Mouse (Mus musculus) ovary, postnatal 36 days (tissue): ENCODE measurements at regions not wholly inside any gene's neighbourhood (a gene's known extent, or its start where the extent isn't known, plus 50 kb on each side); places are given as distances from the start of the nearest gene placed in this dataset.

Experiments used
- DNase-seq: peaks from one replicate; pipeline ENCODE4 v3.0.0; 2022; ENCODE audit warnings: low spot score, mixed read lengths

DNA sequence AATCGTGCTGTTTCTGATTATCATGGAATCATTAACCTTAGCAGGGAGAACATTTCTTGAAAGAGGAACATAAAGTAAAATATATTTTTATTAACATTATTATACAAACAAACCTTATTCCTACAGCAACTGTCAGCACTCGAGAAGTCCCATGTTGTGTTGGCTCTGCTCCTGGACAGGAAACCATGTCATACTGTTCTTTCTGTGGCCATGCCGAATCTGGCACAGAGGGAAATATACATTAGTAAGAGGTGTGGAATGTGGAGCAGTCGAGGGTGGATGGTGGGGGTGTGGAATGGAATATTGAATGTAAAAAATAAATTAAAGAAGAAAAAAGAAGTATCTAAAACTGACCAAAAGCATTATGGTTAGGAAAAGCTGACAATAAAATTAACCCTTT lies 342.1 kb upstream of the Pmfbp1 start:
- DNase-seq = no peak

DNA sequence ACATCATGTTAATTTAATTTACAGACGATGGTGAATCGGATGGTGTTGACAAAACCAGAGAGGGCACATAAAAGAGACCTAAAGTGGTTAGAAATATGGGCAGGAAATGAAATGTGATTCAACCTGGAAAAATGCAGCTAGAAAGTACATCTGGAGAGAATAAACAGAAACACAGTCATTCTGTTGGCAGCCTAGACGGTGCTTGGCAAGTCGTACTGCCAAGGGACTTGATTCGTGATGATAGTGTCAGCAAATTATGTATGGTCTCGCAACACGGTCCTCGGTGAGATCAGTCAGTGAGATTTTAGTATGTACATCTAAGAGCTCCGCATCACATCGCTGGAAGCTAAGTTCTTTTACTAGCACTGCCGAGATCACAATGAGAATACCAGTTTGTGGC lies 338.3 kb upstream of the Pmfbp1 start:
- no peak for DNase-seq

DNA sequence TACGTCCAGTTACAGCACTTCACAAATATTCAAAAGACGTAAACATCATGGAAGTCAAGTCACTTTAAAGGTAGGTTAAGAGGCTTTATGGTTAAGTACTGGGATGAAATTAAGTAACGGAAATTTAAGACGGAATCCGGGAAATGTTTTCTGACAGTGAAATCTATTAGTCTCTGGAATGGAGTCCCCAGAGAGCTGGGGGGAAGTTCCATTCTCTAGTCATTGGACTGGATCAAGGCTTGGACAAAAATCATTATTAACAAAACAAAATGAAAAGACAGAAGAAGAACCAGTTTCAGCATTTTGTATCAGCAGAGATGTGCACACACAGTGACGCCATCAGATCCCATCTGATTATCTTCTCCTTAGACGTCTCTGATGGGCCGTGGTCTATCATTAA lies 337.8 kb upstream of the Pmfbp1 start:
- no peak for DNase-seq

DNA sequence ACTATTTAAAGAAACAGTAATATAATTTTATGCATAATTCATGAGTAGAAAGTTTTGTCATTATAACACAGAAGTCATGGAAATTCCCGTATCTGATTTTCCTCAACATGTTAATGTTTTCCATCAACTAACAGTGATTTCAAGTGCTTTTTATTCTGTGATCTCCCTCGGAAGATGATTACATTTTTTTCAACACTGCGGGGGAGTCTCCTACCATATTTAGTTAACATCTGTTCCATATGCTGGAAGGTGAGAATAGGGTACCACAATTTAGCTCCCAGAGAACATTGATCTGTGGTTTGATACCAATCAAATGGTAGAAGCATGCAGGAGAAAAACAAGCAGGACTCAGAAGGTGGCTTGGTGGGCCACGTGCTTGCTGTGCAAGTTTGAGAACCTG lies 321.1 kb upstream of the Pmfbp1 start:
- no peak for DNase-seq

DNA sequence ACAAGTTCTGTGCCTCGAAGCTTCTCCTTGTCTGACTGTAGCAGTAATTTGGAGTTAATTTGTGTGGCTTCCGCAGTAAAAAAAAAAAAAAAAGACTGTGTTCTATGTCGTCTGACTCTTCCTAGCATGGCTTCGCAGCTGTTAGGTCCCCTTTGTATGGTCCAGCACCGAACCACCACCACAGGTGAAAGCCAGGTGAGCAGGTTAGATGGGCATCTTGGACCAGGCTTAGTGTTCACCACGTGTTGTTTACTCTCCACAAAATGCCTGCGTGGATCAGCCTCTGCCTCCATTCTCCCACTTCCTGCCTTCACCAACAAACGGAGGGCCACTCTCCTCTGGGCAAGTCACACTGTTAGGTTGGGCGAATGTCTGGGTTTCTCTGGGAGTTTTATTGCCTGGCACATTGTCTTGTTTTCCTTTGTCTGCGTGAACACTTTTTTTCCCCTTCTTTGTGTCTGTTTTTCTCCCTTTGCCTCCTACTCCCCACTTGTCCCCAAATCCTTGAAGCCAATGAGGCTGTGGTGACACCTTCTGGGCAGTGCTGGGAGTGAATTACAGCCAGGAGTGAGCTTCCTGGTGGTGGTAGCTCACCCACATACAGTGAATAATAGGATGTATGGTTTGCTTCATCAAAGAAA lies 308.1 kb upstream of the Pmfbp1 start:
- DNase-seq = peak; percentile 65

DNA sequence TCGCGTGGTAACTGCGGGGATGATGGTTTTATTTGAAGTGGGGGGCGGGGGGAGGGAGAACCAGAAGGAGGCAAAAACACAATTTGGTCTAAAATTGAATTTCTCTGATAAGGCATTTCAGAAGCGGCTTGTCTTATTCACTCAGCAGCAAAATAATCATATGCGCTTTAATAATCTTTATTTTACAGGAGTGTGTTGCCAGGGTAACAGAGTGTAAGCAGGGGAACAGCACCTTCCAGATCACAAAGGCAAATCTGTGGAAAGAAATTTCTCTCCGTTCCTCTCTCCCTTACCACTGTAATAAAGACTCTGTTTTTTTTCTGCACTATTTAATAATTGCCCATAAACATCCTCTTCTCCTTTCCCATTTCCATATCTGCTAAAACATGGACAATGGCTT lies 306.2 kb upstream of the Pmfbp1 start:
- no peak for DNase-seq

DNA sequence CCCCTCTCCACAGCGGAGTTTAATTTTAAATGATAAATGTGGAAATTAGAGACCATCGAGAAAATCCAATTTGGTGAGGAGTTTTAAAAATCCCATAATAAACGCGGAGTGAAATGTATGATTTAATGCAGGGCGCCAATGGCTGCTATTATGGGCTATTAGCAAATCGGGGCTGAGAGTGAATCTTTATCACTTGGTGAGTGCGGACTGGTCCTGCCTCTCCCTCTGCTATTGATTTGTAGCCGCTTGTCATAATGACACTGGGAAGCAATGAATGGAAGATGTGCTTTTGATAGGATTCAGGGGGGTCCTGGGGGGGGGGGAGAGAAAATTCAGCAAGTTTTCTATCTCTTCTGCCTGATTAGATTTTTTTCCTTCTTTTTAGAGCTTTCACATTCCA lies 279.6 kb upstream of the Pmfbp1 start:
- DNase-seq = no peak

DNA sequence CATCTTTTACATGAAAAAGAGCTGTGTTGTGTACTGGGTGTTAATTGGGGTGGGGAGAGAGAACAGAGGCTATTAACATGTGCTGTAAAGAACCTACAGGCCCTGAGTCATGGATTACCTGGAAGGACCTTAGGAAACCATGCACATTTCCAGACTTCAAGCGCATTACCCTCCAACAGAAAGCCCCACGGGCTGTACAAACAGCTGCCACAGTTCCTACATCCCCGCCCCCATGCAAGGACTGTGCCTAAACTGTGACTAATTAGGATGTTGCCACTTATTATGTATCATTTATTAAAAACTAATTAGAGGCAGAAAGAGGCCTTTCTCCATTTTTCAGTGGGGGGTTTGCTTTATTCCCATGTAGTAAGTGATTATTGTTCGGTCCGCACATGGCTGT lies 277.5 kb upstream of the Pmfbp1 start:
- DNase-seq = no peak

DNA sequence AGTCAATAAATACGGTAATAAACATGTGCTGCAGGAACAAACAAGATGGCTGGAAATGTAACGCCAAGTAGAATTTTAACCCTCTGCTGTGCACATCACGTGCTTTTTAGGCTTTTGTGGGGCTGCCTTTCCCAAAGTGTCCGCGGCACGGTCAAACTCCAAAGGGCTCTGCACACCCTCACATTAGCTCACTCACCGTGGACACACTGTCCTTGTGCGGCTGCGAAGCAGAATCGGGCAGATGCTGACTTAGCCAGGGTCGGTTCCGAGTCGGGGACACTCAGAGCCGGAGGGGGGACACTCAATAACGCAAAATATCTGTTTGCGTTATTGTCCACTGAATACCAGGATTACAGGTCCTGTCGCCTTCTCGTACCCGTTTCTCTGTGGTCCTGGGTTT lies 276.5 kb upstream of the Pmfbp1 start:
- DNase-seq = peak; percentile 5

DNA sequence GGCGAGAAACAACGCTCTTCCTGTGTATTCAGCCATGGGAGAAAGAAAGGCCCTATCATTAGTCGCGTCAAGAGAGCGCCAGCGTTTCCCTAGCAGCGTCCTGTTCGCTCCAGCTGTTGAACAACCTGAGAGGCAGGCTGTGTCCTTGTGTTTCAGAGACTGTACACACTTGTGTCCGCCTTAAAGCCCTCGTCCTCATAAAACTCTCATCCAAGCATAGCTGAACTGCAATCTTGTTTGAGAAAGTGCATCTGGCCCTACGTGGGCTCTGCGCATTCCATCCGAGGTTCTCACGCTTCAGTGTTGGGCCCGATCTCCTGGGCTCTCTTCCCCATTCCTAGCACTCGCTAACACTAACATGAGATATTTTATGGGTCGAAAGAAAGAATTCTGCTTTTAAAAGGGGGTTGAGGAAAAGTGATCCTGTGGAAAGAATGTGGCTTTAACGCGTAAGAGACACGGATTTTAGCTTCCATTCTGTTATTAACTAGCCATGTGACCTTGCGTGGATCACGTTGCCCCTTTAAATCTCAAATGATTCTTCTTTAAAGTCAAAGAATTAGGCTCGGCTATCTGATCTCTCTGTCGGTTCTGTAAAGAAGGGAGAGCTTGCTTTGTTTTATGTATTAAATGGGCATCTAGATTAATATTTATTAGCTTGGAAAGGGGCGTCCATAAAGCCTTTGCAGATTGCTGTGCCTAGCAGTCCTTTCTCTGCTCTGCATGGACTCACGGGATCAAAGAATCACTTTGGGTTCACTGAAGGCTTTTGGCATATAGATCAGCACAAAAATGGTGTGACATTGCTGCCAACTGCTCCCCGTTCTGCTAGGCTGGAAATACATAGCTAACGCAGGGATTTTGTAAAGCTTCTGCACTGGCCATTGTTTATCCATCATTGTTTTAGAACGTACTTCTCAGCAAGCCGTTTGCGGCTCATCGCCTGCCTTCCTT lies 261.3 kb upstream of the Pmfbp1 start:
- DNase-seq = no peak

DNA sequence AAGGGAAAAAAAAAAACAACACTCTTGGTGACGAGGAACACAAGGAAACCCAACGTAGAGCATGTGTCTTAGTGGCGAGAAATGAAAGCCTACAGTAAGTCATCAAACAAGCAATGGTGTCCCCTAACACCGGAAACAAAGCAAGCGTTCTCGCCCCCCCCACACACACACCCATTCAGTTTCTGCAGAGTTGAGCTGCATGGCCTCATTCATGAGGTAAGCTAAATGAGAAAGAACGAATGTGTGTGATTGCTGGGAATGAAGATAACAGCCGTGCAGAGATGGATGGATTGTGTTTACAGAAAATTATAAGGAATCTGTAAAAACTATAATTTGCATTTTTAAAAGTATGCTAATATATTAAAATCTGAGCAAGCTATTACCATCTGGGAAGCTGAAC lies 248.3 kb upstream of the Pmfbp1 start:
- DNase-seq = no peak

DNA sequence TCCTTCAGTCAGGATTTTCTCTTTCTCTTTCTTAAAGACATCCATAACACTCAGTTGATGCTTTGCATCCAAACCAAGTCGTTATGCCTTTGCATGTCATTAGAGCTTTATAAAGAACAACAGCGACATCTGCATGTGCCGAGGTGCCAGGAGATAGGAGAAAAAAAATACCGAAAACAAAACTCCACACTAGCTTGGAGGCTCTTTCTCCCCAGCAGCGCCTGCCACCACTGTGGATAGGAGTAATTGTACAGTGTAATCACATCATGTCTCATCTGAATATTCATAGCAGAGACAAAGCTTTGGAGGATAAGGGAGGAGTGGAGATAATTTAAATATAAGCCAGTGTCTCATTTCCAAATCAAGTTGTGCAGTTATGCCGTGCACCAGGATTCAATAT lies 246.0 kb upstream of the Pmfbp1 start:
- no peak for DNase-seq

DNA sequence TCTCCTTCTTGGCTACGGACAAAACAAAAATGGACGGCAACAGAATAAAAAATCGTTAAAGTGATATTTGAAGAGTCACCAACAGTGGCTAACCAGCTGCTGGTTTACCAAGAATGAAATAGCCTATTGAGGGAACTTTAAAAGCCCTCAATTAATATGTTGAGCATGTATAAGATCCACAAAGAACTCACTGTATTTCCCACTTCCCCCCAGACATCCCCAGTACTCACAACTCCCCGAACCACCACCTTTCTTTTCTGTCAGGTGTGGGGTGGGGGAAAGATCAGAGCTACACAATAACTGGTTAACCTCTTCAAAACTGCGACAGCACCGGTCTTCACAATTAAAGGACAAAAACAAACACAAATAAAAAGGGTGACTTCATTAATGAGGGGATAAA lies 245.5 kb upstream of the Pmfbp1 start:
- DNase-seq = no peak

DNA sequence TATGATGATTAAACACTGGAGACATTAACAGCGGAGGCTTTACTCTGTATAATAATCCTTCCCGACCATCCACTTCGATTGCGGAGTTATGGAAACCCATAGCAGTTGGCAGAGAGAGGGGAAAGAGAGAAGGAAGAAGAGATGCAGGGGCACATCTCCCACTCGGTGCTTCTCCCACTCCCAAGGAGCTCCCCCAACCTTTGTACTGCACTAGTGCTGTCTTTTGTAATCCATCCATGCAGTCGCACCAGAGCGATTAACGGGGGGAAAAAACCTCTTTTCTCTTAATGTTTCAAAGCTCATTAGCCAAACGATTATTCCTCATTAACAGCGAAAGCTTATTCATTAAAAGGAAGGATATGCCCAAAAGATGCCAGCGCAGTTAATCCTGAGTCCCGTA lies 244.6 kb upstream of the Pmfbp1 start:
- DNase-seq = no peak

DNA sequence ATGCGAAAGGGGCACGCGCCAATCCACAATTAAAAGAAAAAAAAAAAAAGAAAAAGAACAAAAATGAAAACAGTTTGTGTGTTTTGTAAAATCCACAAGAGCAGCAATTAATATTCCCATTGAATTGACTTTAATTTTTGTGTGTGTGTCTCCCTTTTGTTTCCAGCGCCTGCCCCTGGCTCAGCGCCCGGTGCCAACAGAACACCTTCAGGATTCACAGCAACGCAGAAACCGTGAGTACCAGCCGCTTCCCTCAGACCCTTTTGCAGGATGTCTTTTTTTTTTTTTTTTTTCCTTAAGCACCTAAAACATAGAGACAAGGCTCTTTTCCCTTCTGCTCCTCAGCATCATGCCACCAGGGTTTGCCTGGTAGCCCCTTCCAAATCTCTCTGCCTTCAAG lies 244.1 kb upstream of the Pmfbp1 start:
- DNase-seq = no peak

DNA sequence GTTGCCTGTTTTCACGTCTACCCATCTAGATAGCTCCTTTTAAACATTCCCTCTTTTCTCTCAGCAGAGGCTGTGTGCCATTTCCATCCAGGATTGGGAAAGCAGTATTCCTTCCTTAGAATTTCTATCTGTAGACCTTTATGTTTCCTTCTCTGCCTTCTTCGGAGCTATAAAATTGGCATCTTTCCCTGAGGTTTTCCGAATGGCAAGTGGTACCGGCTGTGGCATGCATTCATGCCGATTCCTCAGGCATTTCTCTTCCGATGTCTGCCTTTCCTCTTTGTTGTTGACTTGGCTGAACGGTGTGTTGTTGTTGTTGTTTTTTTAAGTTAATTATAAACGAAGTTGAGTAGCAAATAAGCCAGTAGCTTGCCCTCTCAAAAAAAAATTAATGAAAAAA lies 243.3 kb upstream of the Pmfbp1 start:
- no peak for DNase-seq

DNA sequence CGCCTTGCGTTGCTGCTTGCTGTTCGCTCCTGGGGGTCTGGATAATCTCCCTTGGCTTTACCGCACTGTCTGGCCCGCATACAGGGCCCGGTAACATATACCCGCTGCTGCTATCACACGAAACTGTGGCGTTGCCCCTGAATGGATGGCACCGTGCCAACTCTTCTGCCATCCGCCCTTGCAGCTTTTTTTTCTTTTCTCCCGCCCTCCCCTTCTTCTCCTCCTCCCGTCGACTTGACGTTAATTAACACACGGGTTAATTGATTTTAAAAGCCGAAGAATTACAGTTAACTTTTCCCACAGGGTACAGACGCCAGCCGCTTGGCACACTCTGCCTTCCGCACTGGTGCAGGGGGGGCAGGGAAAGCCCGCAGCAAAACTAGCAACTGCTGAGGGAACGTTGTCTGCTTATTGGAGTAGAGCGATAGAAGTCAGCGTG lies 242.4 kb upstream of the Pmfbp1 start:
- DNase-seq = no peak

DNA sequence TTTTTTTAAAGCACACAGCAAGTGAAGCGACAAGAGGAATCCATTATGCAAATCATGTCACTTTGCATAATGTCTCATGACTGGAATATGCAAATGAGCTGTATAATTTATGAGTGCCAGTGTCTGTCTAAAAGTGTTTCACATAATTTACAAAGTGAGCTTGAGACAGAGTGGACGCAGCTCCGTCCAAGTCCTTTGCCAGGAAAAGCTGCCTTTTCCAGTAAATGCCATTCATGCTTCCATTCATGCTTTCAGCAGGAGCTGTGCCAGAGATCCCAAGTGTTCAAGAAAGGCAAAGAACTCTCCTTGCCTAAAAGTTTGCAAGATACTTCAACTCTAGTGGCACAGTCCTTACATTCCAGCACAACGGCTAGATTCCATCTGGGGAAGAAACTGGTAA lies 241.4 kb upstream of the Pmfbp1 start:
- DNase-seq = no peak

DNA sequence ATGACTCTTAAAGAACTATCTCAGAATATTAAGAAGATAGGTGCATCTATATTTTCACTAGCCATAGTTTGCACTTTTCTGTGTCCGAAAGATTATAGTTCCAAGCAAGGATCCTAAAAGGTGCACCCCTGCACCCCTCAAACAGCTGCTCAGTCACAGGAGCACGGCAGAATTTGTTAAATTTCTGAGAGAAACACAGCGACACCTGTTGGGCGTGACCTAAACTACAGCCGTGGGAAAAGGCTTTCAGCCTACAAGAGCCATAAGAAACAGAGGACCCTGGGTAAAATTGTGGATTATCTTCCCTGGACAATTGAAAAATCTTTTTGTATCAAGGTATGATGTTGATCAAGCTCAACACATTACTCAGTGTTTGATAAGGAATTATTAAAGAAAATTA lies 214.7 kb upstream of the Pmfbp1 start:
- peak; percentile 25 for DNase-seq

DNA sequence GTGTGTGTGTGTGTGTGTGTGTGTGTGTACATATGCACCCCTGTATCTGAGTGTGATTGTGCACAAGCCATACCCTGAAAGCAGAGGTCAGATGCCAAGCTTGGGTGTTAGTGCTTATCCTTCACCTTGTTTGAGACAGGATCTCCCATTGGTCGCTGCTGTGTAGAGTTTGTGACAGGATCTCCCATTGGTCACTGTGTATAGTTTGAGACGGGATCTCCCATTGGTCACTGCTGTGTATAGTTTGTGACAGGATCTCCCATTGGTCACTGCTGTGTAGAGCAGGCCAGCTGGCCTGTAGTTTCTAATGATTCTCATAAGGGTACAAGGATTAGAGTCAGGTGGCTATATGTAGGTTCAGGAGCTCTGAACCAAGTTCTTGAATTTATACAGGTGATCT lies 213.3 kb upstream of the Pmfbp1 start:
- DNase-seq = no peak

DNA sequence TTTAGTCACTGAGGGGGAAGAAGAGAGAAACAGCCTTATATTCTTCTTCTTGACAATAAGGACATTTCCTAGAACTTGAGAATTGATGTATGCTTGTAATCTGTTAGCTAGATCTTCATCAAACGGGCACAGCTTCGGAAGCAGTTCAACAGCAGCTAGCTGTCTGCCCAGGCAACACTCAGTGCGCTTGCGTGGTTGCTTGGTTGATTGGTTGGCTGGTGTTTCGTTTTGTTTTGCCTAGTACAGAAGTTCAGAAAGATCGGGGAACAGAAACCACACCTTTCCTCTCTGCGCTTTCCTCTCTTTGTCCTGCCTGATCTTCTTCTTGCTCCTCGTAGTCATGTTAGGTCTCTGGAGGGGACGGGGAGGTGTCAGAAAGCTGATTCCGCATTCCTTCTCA lies 212.2 kb upstream of the Pmfbp1 start:
- no peak for DNase-seq

DNA sequence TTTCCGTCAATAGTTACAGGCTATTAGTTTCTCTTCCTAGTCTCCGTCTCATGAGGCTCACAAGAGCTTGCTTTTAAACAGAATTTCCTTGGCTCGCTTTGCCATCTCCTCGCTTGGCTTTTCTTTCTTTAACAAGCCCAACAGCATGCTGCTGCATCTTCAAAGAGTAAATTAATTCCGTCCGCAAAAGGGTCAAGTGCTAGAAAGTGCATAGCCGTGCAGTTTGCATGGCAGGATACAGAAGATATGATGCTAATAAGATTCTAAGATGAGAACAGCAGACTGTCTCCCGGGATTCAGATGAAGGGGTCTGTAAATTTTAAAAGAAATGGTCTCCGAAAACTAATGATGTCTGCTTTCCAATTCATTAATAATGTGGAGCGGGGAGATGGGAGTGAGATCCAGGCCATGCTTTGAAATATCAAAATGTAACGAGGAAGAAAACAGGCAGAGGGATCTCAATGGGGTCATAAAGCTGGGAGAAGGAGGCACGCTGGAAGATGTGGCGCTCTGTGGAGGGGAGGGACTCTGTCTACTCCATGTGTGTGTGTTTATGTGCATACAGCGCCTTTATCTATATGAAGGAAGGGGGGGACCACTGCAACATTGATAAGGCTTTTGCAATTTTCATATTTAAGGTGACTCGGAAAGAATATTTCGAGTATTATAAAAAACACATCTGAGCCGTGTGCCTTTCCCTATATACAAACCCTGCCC lies 183.0 kb upstream of the Pmfbp1 start:
- no peak for DNase-seq
